11 mouse cellular contexts compared by ENCODE assay signal in genomic region chr11:11656995-11657530, GRCm38 (mm10). TPM values are rescaled to one million over a fixed set of nuclear protein-coding genes. Genes with fewer than 3 reads are reported as not detected.
DNase-seq lines count a peak whose midpoint lies in the region; ATAC-seq and TF ChIP-seq lines count a peak whose summit lies in the region.
"Had no signal": no experiment of that assay in that cellular context is flagged by ENCODE, and none has a peak within 500 bp of the region (broad histone marks: within the 10 kb centered on the region; RNA-seq: fewer than 3 reads in every experiment).

No protein-coding gene starts in this region.

- TF ChIP-seq CTCF in kidney, adult 2 months (conservative IDR thresholded peaks at IDR 0.05; ENCODE audit: insufficient read depth, insufficient read length, low read depth, low read length): no peak
- TF ChIP-seq CTCF in bone marrow, adult 2 months (IDR thresholded peaks at IDR 0.05; ENCODE audit: control insufficient read depth, insufficient read depth, low read length): no peak

- H3K27ac ChIP-seq in kidney, adult 2 months (ENCODE audit: insufficient read depth, low read depth, low read length): no peak overlapping the region
- H3K27ac ChIP-seq in bone marrow, adult 2 months (ENCODE audit: control insufficient read depth, insufficient read depth, low read depth, low read length, poor library complexity): peak overlapping the region; percentile 44
- no peak overlapping the region for H3K27ac ChIP-seq in lung, embryonic 16.5 days (ENCODE audit: low read length)
- H3K27ac ChIP-seq: embryonic facial prominence, embryonic 12.5 days; heart, embryonic 15.5 days had no signal

- H3K36me3 ChIP-seq in kidney, adult 2 months (ENCODE audit: control insufficient read depth, insufficient read depth, low read length): no peaks in the 10 kb centered on the region
- no peaks in the 10 kb centered on the region for H3K36me3 ChIP-seq in lung, embryonic 16.5 days (ENCODE audit: control insufficient read depth, insufficient read depth, low read length)
- H3K36me3 ChIP-seq: embryonic facial prominence, embryonic 12.5 days; heart, embryonic 15.5 days had no signal

- no peak overlapping the region for H3K4me2 ChIP-seq in lung, embryonic 16.5 days (ENCODE audit: low read depth, low read length)
- H3K4me2 ChIP-seq: embryonic facial prominence, embryonic 12.5 days; heart, embryonic 15.5 days had no signal

- ATAC-seq in lung, embryonic 16.5 days (ENCODE audit: low read depth): 0 out of 2 replicates have a peak, but pooled peaks have one; percentile 26

- WGBS in kidney, adult 2 months: 49% methylated on average over 5 of the region's 5 CpGs
- WGBS in bone marrow, adult 2 months: 10% methylated on average over 5 of the region's 5 CpGs
- WGBS in lung, embryonic 16.5 days: 36% methylated on average over 5 of the region's 5 CpGs

- TF ChIP-seq POLR2A in kidney, adult 2 months (IDR thresholded peaks at IDR 0.05; ENCODE audit: low read depth, low read length): no peak
- TF ChIP-seq POLR2A in bone marrow, adult 2 months (IDR thresholded peaks at IDR 0.05; ENCODE audit: borderline replicate concordance, control insufficient read depth, low read depth, low read length): no peak

- no peaks in the 10 kb centered on the region for H3K4me1 ChIP-seq in kidney, adult 2 months (ENCODE audit: control insufficient read depth, insufficient read depth, low read length)
- H3K4me1 ChIP-seq in bone marrow, adult 2 months (ENCODE audit: control insufficient read depth, insufficient read depth, low read length): peaks cover 9% of the 10 kb centered on the region
- H3K4me1 ChIP-seq in lung, embryonic 16.5 days (replicated peaks; ENCODE audit: control insufficient read depth, insufficient read depth, low read length): no peaks in the 10 kb centered on the region
- H3K4me1 ChIP-seq: embryonic facial prominence, embryonic 12.5 days; heart, embryonic 15.5 days had no signal

- DNase-seq in kidney, adult 9 months: peak; percentile 2
- DNase-seq in kidney, adult 2 months: no peak
- peak; percentile 51 to 77 for DNase-seq in thymus, adult 18-20 months
- DNase-seq in ovary, postnatal 14 days (ENCODE audit: low spot score): no peak
- DNase-seq in layer of hippocampus, adult 11-12 months (ENCODE audit: low spot score): no peak
- no peak for DNase-seq in adrenal gland, postnatal 4 days (ENCODE audit: low spot score in 2 of 2)

- H3K9me3 ChIP-seq in lung, embryonic 16.5 days (ENCODE audit: control insufficient read depth, low read length): no peaks in the 10 kb centered on the region
- H3K9me3 ChIP-seq: embryonic facial prominence, embryonic 12.5 days; heart, embryonic 15.5 days had no signal

- no peaks in the 10 kb centered on the region for H3K27me3 ChIP-seq in kidney, adult 2 months (replicated peaks; ENCODE audit: control insufficient read depth, insufficient read depth, low read length)
- H3K27me3 ChIP-seq in lung, embryonic 16.5 days (ENCODE audit: control insufficient read depth, insufficient read depth, low read depth, low read length): no peaks in the 10 kb centered on the region
- H3K27me3 ChIP-seq: embryonic facial prominence, embryonic 12.5 days; heart, embryonic 15.5 days had no signal

- H3K9ac ChIP-seq in lung, embryonic 16.5 days (ENCODE audit: low read length): no peak overlapping the region
- H3K9ac ChIP-seq: embryonic facial prominence, embryonic 12.5 days; heart, embryonic 15.5 days had no signal

- H3K4me3 ChIP-seq in kidney, adult 2 months (ENCODE audit: insufficient read depth, low read depth, low read length): no peak overlapping the region
- H3K4me3 ChIP-seq in bone marrow, adult 2 months (replicated peaks; ENCODE audit: control insufficient read depth, low read depth, low read length): no peak overlapping the region
- no peak overlapping the region for H3K4me3 ChIP-seq in lung, embryonic 16.5 days (ENCODE audit: low read length)
- H3K4me3 ChIP-seq: embryonic facial prominence, embryonic 12.5 days; heart, embryonic 15.5 days had no signal

RNA-seq across cellular contexts. Expression of gene Ikzf1, which starts 27.7 kb away (rescaled TPM):
- 2.9 and 12.8 TPM in 2 replicates for polyA plus RNA-seq in kidney, adult 2 months (2012; rRNA removed)
- polyA plus RNA-seq in bone marrow, adult 2 months (2011; ENCODE audit: insufficient read depth, insufficient read length, low replicate concordance, missing spikeins): 32.8 and 38.1 TPM in 2 replicates
- polyA plus RNA-seq in lung, embryonic 16.5 days (2015; fragmentation: Nextera tagmentation; extraction: Ambion mirVana): 2.0 and 3.0 TPM in 2 replicates
- 1 to 10 TPM; 4.6 to 6.3 TPM for total RNA-seq in adrenal gland, postnatal 4 days (2021)

RNA-seq across cellular contexts. Expression of gene 4930512M02Rik, which starts 29.4 kb away (rescaled TPM):
- polyA plus RNA-seq in kidney, adult 2 months (2012; rRNA removed): not detected in 2 replicates
- polyA plus RNA-seq in bone marrow, adult 2 months (2011; ENCODE audit: insufficient read depth, insufficient read length, low replicate concordance, missing spikeins): not detected in 2 replicates
- not detected in 2 replicates for polyA plus RNA-seq in lung, embryonic 16.5 days (2015; fragmentation: Nextera tagmentation; extraction: Ambion mirVana)
- not detected for total RNA-seq in adrenal gland, postnatal 4 days (2021)
- polyA plus RNA-seq: embryonic facial prominence, embryonic 12.5 days; heart, embryonic 15.5 days; limb, embryonic 14.5 days had no signal

Comparison
In these comparisons a context has a peak if more than half of its experiments do, and no peak if none do; other contexts are left out.
1. DNase-seq: peak in kidney, adult 9 months (single experiment) and thymus, adult 18-20 months (2 of 2); none in kidney, adult 2 months (single experiment), ovary, postnatal 14 days (single experiment), layer of hippocampus, adult 11-12 months (single experiment) and adrenal gland, postnatal 4 days (0 of 2).